Comparison of ENCODE assay signal across 8 mouse cellular contexts in genomic region chr1:130350077-130350635, GRCm38 (mm10).
A peak's percentile ranks its signal among the peaks of the same experiment; 100 is the strongest.
DNase-seq lines count a peak whose midpoint lies in the region; ATAC-seq and TF ChIP-seq lines count a peak whose summit lies in the region.

No protein-coding gene starts in this region.

- no peak overlapping the region for H3K4me3 ChIP-seq in gastrocnemius, adult 2 months
- H3K4me3 ChIP-seq in hindbrain, embryonic 11.5 days (ENCODE audit: low read depth, low read length) = no peak overlapping the region
- no peak overlapping the region for H3K4me3 ChIP-seq in liver, embryonic 12.5 days

- peak; percentile 53; the same call in 1 of the 2 replicates for ATAC-seq in hindbrain, embryonic 11.5 days (ENCODE audit: low FRiP score)
- ATAC-seq in liver, embryonic 12.5 days = peak; percentile 44; the same call in 1 of the 2 replicates

- 22% methylated on average over 1 of the region's 1 CpGs for WGBS in hindbrain, embryonic 11.5 days
- WGBS in liver, embryonic 12.5 days (ENCODE audit: insufficient replicate concordance) = 0% methylated on average over 1 of the region's 1 CpGs

- no peak overlapping the region for H3K27ac ChIP-seq in gastrocnemius, adult 2 months
- no peak overlapping the region for H3K27ac ChIP-seq in hindbrain, embryonic 11.5 days (ENCODE audit: low read depth, low read length)
- no peak overlapping the region for H3K27ac ChIP-seq in liver, embryonic 12.5 days

- no peaks in the 10 kb centered on the region for H3K9me3 ChIP-seq in hindbrain, embryonic 11.5 days (ENCODE audit: control insufficient read depth, low read length)
- no peaks in the 10 kb centered on the region for H3K9me3 ChIP-seq in liver, embryonic 12.5 days (replicated peaks)

- no peaks in the 10 kb centered on the region for H3K4me1 ChIP-seq in hindbrain, embryonic 11.5 days (replicated peaks; ENCODE audit: control insufficient read depth, insufficient read depth, low read length)
- H3K4me1 ChIP-seq in liver, embryonic 12.5 days = no peaks in the 10 kb centered on the region

- intact Hi-C loops in gastrocnemius, adult 2 months (cut with DNase I) = no loop called here

- no peak for DNase-seq in gastrocnemius, adult 2 months
- no peak for DNase-seq in gastrocnemius, postnatal 4 days (ENCODE audit: low spot score in 2 of 2)
- DNase-seq in CD4-positive helper T cell, adult 2 months (ENCODE audit: low read depth, low spot score) = peak; percentile 14
- DNase-seq in c-Kit-positive CD71-positive TER-119-positive erythroid progenitor cells, embryonic 14.5 days (ENCODE audit: low spot score) = peak; percentile 46
- DNase-seq in hindbrain, embryonic 11.5 days (ENCODE audit: low spot score) = peak; percentile 61
- peak; percentile 82 for DNase-seq in retina, embryonic 14.5 days (ENCODE audit: low spot score)
- DNase-seq in urinary bladder, postnatal 4 days (ENCODE audit: low spot score in 2 of 2) = no peak

- TF ChIP-seq CTCF in gastrocnemius, adult 2 months (IDR thresholded peaks at IDR 0.05) = peak; percentile 76

- no peak overlapping the region for H3K4me2 ChIP-seq in hindbrain, embryonic 11.5 days (replicated peaks; ENCODE audit: low read depth, low read length)
- no peak overlapping the region for H3K4me2 ChIP-seq in liver, embryonic 12.5 days

- no peak overlapping the region for H3K9ac ChIP-seq in hindbrain, embryonic 11.5 days (ENCODE audit: low read depth, low read length)
- no peak overlapping the region for H3K9ac ChIP-seq in liver, embryonic 12.5 days

- H3K36me3 ChIP-seq in hindbrain, embryonic 11.5 days (ENCODE audit: control insufficient read depth, insufficient read depth, low read length) = no peaks in the 10 kb centered on the region
- no peaks in the 10 kb centered on the region for H3K36me3 ChIP-seq in liver, embryonic 12.5 days

- H3K27me3 ChIP-seq in hindbrain, embryonic 11.5 days (ENCODE audit: control insufficient read depth, insufficient read depth, low read length) = no peaks in the 10 kb centered on the region
- H3K27me3 ChIP-seq in liver, embryonic 12.5 days (replicated peaks) = no peaks in the 10 kb centered on the region

Comparison
In these comparisons a context has a peak if more than half of its experiments do, and no peak if none do; other contexts are left out.
1. DNase-seq: peak in CD4-positive helper T cell, adult 2 months (single experiment), c-Kit-positive CD71-positive TER-119-positive erythroid progenitor cells, embryonic 14.5 days (single experiment), hindbrain, embryonic 11.5 days (single experiment) and retina, embryonic 14.5 days (single experiment); none in gastrocnemius, adult 2 months (single experiment), gastrocnemius, postnatal 4 days (0 of 2) and urinary bladder, postnatal 4 days (0 of 2).